Mouse (Mus musculus) erythroblast, embryonic 14.5 days (primary cell): ENCODE data around the gene Gpr146.

Source experiments
- GATA1 ChIP-seq: IDR thresholded peaks from 2 replicates; pipeline ENCODE4 v1.6.1; 2012; ENCODE audit warnings: low read length, inconsistent platforms, mixed read lengths
- TAL1 ChIP-seq: IDR thresholded peaks from 3 replicates; pipeline ENCODE4 v1.6.1; 2012; ENCODE audit warnings: low read length, inconsistent platforms, mixed read lengths

DNA sequence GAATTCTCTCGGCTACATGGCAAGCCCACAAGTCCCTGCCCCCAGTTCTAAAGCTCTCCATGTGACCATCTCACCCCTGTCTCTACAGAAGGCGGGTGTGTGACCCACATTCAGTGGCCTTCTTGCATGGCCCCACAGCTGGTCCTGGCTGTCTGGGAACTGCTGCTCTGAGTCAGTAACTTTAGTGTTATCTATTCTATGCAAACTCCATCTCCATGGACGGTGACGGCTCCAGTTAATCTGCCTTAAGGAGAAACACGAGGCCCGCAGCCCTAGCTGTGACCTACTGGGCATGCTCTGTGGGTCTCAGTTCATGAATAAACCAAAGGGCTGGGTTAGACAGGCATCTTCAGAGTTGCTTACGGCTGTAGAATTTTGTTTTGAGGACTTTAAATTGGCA, 16.9 kb downstream of the Gpr146 start:
- no peak for TF ChIP-seq TAL1
- no peak for TF ChIP-seq GATA1
